Mouse (Mus musculus) stomach, embryonic 15.5 days (tissue): ENCODE measurements around the gene Kcna10. TPM values are rescaled to one million over a fixed set of nuclear protein-coding genes. Genes with fewer than 3 reads are reported as not detected.

ENCODE experiments used
- ATAC-seq: fragments of 200-750 bp; cut with Nextera tagmentation; 2 replicates; pipeline ENCODE4 v1.8.0; 2017; ENCODE audit warnings: low read depth, moderate number of reproducible peaks, moderate TSS enrichment; ENCODE audit not compliant: insufficient read depth, low FRiP score
- H3K27ac ChIP-seq: fragments of 300-500 bp; sonication (generic); 2 replicates; pipeline ENCODE4 v1.5.1; 2015; ENCODE audit warnings: mild to moderate bottlenecking, inconsistent platforms
- H3K27me3 ChIP-seq: fragments of 300-500 bp; sonication (generic); replicated peaks from 2 replicates; pipeline ENCODE4 v1.6.1; 2015; ENCODE audit warnings: inconsistent platforms
- H3K36me3 ChIP-seq: fragments of 300-500 bp; sonication (generic); 2 replicates; pipeline ENCODE4 v1.6.1; 2015; ENCODE audit warnings: inconsistent platforms
- H3K4me1 ChIP-seq: fragments of 300-500 bp; sonication (generic); 2 replicates; pipeline ENCODE4 v1.6.1; 2015; ENCODE audit warnings: inconsistent platforms
- H3K4me2 ChIP-seq: fragments of 300-500 bp; sonication (generic); 2 replicates; pipeline ENCODE4 v1.6.1; 2015; ENCODE audit warnings: mild to moderate bottlenecking, inconsistent platforms
- H3K4me3 ChIP-seq: fragments of 300-500 bp; sonication (generic); replicated peaks from 2 replicates; pipeline ENCODE4 v1.5.1; 2015; ENCODE audit warnings: inconsistent platforms
- H3K9ac ChIP-seq: fragments of 300-500 bp; sonication (generic); 2 replicates; pipeline ENCODE4 v1.6.1; 2015; ENCODE audit warnings: inconsistent platforms
- H3K9me3 ChIP-seq: fragments of 300-500 bp; sonication (generic); 2 replicates; pipeline ENCODE4 v1.6.1; 2016; ENCODE audit warnings: inconsistent platforms
- WGBS: fragments of 180-500 bp; shearing (Covaris S2); methylation state at CpG from one replicate; pipeline ENCODE4 v1.1.7; 2015; 5-methylcytosine and 5-hydroxymethylcytosine counted together
- polyA plus RNA-seq: library from polyadenylated mRNA; unstranded; fragments of >200 nt; fragmentation: Nextera tagmentation; extraction: Ambion mirVana; gene quantifications from 2 replicates; pipeline ENCODE4 v1.2.1, GENCODE M21; 2015

Kcna10 gene
- polyA plus RNA-seq, 1 experiment from 2014 or later, result not detected

DNA sequence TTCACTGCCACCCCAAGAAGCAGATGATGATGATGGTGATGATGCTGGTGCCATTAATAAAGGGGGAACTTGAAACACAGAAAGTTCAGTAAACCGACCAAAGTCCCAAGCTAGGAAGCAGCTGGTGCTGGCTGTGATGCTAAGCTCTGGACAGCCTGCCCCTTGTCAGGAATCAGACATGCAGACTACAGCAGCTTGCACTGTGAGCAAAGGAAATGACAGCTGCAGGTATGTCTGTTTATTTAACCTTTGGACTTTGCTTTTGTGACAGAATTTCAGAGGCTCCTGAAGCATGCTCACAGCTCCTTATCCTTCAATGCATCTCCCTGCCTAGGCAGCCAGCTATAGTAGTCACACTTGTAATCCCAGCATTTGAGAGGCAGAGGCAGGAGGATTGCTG, 47.7 kb downstream of the Kcna10 start, which contains the start of gene A630076J17Rik:
Gene A630076J17Rik (plus strand): TSS at position 88 of the 400 bp plus-strand sequence.
- Histone ChIP-seq H3K4me2 (peak within 1 kb of the TSS; percentile 8; the same call in 1 of the 2 replicates), H3K9ac (no peak within 1 kb of the TSS), H3K4me1 (peaks cover 5% of the 10 kb centered on the region; the same call in 1 of the 2 replicates), H3K27me3 (no peaks in the 10 kb centered on the region), H3K27ac (0 out of 2 replicates have a peak within 1 kb of the TSS, but pooled peaks have one; percentile 0), H3K36me3 (no peaks in the 10 kb centered on the region), H3K4me3 (no peak within 1 kb of the TSS), H3K9me3 (no peaks in the 10 kb centered on the region)
- WGBS, result 4% methylated on average over 1 of the region's 1 CpGs
- no peak for ATAC-seq

DNA sequence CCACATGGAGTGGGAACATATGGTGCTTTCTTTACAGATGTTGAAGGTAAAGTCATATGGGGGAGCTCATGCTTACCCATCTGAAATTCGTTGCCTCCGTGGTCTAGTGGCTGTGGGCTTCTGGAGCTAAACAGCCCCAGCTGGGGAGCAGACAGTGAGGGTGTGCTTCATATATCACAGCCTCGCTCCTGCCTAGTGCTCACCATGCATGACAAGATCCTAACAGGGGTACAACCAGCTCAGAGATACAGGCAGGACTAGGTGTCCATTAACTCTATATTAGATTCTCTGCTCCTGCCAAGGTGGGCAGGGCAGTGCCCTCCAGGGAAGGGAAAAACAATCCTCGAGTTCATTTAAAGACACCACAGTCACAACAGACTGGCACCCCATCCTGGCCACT, 48.3 kb downstream of the Kcna10 start:
- H3K36me3 ChIP-seq, result no peaks in the 10 kb centered on the region
- no peak overlapping the region for H3K27ac ChIP-seq
- no peak overlapping the region for H3K4me2 ChIP-seq
- H3K9me3 ChIP-seq, result no peaks in the 10 kb centered on the region
- WGBS, result 66% methylated on average over 4 of the region's 4 CpGs
- H3K4me3 ChIP-seq, result no peak overlapping the region
- H3K9ac ChIP-seq, result no peak overlapping the region
- peaks cover 5% of the 10 kb centered on the region; the same call in 1 of the 2 replicates for H3K4me1 ChIP-seq
- no peaks in the 10 kb centered on the region for H3K27me3 ChIP-seq
- no peak for ATAC-seq

DNA sequence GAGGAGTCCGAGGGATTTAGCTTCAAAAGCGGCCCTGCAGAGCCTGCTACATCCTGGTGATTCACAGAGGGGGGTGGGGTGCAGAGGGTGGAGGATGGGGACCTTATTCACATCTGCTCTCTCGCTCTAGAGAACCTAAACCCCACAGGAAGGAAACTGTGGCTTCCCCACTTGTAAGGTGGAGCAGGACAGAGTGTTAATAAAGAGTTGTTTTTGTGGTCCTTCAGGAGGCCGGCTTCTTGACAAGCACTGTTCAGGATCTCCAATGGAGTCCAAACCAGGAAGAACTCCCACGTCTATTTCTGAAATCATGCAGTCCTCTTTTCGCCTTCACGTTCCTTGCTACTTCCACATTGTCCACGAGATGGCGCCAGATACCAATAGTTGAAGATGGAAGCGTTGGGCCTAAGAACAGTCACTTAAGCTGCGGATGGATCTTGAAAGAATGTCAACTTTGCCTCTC, 50.5 kb downstream of the Kcna10 start:
- Histone ChIP-seq H3K27me3 (no peaks in the 10 kb centered on the region), H3K9me3 (no peaks in the 10 kb centered on the region), H3K4me3 (no peak overlapping the region), H3K4me1 (peaks cover 5% of the 10 kb centered on the region; the same call in 1 of the 2 replicates), H3K27ac (no peak overlapping the region), H3K36me3 (no peaks in the 10 kb centered on the region), H3K9ac (no peak overlapping the region), H3K4me2 (peak overlapping the region; percentile 36; the same call in 1 of the 2 replicates)
- no peak for ATAC-seq
- WGBS, result 7% methylated on average over 11 of the region's 11 CpGs

DNA sequence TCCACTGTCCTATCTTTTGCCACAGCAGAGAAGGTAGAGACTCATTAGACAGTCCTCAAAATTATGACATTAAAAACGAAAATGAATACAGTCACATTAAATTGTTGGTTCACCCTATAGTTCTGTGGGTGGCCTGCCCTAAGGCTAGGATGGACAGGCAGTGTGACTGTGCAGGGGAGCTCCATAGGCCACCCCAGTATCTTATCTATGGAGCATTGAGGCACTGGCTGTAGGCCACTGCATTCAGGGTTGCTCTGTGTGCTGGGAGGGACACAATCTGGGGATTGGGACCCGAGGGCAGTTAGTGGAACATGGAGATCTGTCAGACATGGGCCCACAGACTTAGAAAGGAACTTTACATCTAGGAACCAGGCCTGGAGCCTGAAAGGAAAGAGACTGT, 51.1 kb downstream of the Kcna10 start:
- no peak overlapping the region for H3K9ac ChIP-seq
- H3K4me2 ChIP-seq, result no peak overlapping the region
- ATAC-seq, result no peak
- no peaks in the 10 kb centered on the region for H3K36me3 ChIP-seq
- peaks cover 5% of the 10 kb centered on the region; the same call in 1 of the 2 replicates for H3K4me1 ChIP-seq
- no peaks in the 10 kb centered on the region for H3K9me3 ChIP-seq
- H3K27me3 ChIP-seq, result no peaks in the 10 kb centered on the region
- 36% methylated on average over 2 of the region's 2 CpGs for WGBS
- no peak overlapping the region for H3K4me3 ChIP-seq
- no peak overlapping the region for H3K27ac ChIP-seq

DNA sequence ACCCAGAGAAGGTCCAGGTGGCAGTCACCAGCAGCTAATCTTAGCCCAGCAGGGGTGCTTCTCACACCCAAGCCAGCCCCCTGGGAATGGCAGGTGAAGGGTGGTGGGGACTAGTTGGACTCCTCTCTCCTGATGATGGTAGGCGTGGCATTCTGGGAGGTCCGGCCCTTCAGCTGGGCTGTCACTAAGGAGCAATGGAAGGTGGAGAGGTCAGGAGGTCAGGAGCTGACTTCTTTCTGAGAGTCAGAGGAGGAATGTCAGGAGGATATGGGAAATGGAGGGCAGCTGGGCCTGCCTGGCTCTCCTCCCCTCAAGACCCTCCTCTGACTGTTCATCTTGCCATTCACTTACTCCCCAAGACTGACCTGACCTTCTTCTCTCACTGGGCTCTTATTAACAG, 55.2 kb downstream of the Kcna10 start:
- H3K9ac ChIP-seq, result no peak overlapping the region
- no peaks in the 10 kb centered on the region for H3K4me1 ChIP-seq
- no peak overlapping the region for H3K4me3 ChIP-seq
- no peaks in the 10 kb centered on the region for H3K27me3 ChIP-seq
- WGBS, result 40% methylated on average over 2 of the region's 2 CpGs
- H3K27ac ChIP-seq, result no peak overlapping the region
- no peaks in the 10 kb centered on the region for H3K9me3 ChIP-seq
- no peak overlapping the region for H3K4me2 ChIP-seq
- no peak for ATAC-seq
- no peaks in the 10 kb centered on the region for H3K36me3 ChIP-seq

DNA sequence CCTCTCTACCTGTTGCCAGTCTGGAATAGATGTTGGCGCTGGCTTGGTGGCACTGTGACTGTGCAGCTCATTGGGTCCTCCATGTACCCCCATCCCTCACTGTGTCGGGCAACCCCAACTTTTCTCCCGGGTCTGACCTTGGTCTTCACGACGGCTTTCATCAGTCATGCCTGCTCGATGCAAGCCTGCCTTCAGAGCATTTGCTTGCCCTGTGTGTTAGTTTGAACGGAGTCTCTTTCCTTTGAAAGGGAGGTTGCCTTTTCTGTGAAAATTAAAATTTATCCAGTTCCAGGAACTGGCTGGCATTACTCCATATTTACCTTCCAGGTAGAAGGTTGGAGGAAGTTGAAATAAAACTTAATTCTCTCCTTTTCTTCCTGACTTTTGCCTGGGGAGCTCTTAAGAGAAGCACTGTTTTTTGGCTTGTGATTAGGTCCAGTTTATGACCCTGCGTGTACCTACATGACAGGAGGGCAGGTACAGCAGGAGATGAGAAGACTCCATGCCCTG, 55.7 kb downstream of the Kcna10 start:
- Histone ChIP-seq H3K4me2 (no peak overlapping the region), H3K27me3 (no peaks in the 10 kb centered on the region), H3K4me1 (no peaks in the 10 kb centered on the region), H3K36me3 (no peaks in the 10 kb centered on the region), H3K9me3 (no peaks in the 10 kb centered on the region), H3K4me3 (no peak overlapping the region), H3K9ac (no peak overlapping the region), H3K27ac (no peak overlapping the region)
- WGBS, result 73% methylated on average over 8 of the region's 8 CpGs
- ATAC-seq, result no peak

DNA sequence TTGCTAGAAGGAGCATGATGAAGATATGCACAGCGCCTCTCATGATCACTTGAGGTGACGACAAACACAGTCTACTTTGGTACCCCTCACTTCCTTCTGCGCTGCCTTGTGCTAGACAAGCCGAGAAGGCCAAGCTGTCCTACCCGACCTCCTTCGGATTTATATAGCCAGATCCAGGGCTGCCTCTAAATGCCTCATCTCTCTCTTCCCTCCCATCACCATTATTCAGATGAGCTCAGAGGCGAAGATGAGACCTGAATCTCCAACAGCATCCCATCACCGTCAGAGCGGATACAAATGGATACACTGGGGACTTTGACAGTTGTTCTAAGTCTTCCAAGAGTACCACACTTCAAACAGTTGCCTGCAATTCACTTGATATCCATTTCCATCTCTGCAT, 56.8 kb downstream of the Kcna10 start, which contains the start of gene Prok1:
Gene Prok1 (minus strand): TSS at position 101 of the 400 bp plus-strand sequence.
- WGBS, result 85% methylated on average over 9 of the region's 9 CpGs
- no peaks in the 10 kb centered on the region for H3K36me3 ChIP-seq
- H3K9me3 ChIP-seq, result no peaks in the 10 kb centered on the region
- no peaks in the 10 kb centered on the region for H3K4me1 ChIP-seq
- H3K4me3 ChIP-seq, result no peak within 1 kb of the TSS
- H3K27ac ChIP-seq, result no peak within 1 kb of the TSS
- H3K9ac ChIP-seq, result no peak within 1 kb of the TSS
- no peak for ATAC-seq
- no peak within 1 kb of the TSS for H3K4me2 ChIP-seq
- H3K27me3 ChIP-seq, result no peaks in the 10 kb centered on the region

DNA sequence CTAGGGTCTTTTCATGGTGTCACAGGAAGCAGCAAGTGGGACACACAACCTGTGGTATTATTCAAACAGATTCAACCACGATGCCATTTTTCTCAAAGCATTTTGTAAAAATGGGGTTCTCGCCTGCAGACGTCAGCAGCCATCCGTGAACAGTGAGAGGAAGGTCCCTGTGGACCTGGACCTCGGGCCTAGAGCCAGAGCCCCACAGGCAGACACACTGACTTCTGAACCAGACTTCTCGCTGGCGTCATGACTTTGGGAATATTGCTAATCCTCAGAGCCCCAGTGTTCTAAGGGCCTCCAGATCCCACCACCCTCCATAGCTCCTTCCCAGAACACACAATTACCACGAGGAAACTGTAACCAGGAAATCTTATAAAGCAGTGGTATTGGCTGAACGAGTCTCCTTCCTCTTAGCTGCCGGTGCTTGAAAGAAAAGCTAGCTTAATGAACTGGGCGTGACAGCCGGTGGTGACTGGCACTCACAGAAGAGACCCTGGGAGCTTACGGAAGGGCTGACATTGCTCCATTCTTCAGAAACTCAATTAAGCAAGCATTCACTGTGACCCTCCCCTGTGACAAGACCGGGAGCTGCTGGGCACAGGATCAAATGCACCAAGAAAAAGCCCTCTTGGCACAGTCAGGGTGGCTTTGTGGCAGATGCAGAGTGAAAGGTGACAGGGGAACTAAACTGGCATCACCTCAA, 58.7 kb downstream of the Kcna10 start:
- 56% methylated on average over 14 of the region's 14 CpGs for WGBS
- Histone ChIP-seq H3K36me3 (no peaks in the 10 kb centered on the region), H3K9me3 (no peaks in the 10 kb centered on the region), H3K4me3 (no peak overlapping the region), H3K4me1 (no peaks in the 10 kb centered on the region), H3K27ac (no peak overlapping the region), H3K27me3 (no peaks in the 10 kb centered on the region), H3K4me2 (no peak overlapping the region), H3K9ac (no peak overlapping the region)
- no peak for ATAC-seq

Other genes starting within 250 kb of the Kcna10 start
- gene Kcna3, start 146.9 kb upstream of the Kcna10 start, polyA plus RNA-seq, result 1.1 and 1.2 TPM in 2 replicates
- 0.09 and 0.14 TPM in 2 replicates for gene Kcna2, start 81.9 kb upstream of the Kcna10 start, polyA plus RNA-seq
- gene Cym, start 38.7 kb downstream of the Kcna10 start, polyA plus RNA-seq, result 3,013 and 3,281 TPM in 2 replicates
- 0.64 and 2.1 TPM in 2 replicates for gene A630076J17Rik, start 47.6 kb downstream of the Kcna10 start, polyA plus RNA-seq
- gene Prok1, start 56.7 kb downstream of the Kcna10 start, polyA plus RNA-seq, result 0.13 and 0.14 TPM in 2 replicates
- gene Lamtor5, start 95.8 kb downstream of the Kcna10 start, polyA plus RNA-seq, result 191 and 192 TPM in 2 replicates
- gene Slc16a4, start 108.2 kb downstream of the Kcna10 start, polyA plus RNA-seq, result 2.6 and 2.9 TPM in 2 replicates
- 13.9 and 14.6 TPM in 2 replicates for gene Rbm15, start 150.6 kb downstream of the Kcna10 start, polyA plus RNA-seq